Mouse (Mus musculus): ENCODE data around the gene Olfr890. TPM values are rescaled to one million over a fixed set of nuclear protein-coding genes. Genes with fewer than 3 reads are reported as not detected.
"Not testable (repeated sequence)": the region's sequence is repeated elsewhere in the genome, so short reads cannot be mapped to it uniquely, and the experiment has no call there.

The Olfr890 gene
- polyA plus RNA-seq (2015; fragmentation: Nextera tagmentation; extraction: Ambion mirVana): not detected in 2 replicates

DNA sequence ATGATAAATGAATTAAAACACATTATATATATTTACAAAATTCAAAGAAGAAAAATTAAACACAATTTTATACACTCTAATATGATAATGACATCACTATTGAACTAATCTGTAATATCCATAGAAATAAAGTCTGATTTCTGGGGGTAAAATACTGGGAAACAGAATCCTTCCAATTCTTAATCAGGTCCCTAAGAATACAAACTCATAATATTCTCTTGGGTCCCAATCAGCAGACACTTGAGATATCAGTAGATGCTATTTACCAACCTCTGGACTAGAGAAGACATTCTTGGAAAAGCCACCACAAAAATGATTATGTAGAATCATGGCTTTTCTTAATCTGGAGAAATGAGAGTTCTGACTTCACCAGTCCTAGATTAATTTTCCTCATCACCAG lies at the start of gene Olfr890:
Olfr890 (plus strand) TSS at position 301 of the 400 bp plus-strand sequence.
- ATAC-seq (ENCODE audit: insufficient read depth): no peak
- Histone ChIP-seq H3K4me1 (replicated peaks) (no peaks in the 10 kb centered on the region), H3K27ac (replicated peaks) (no peak within 1 kb of the TSS), H3K4me3 (replicated peaks) (no peak within 1 kb of the TSS), H3K27me3 (no peaks in the 10 kb centered on the region), H3K9ac (no peak within 1 kb of the TSS), H3K9me3 (replicated peaks) (no peaks in the 10 kb centered on the region), H3K36me3 (replicated peaks) (no peaks in the 10 kb centered on the region), H3K4me2 (no peak within 1 kb of the TSS)

GRCm38 (mm10) chr9:38107828-38108227 lies 34.5 kb upstream of the Olfr890 start, which contains the start of gene Olfr888:
Olfr888 (plus strand) TSS chr9:38108128.
- no peaks in the 10 kb centered on the region for H3K9me3 ChIP-seq (replicated peaks)
- ATAC-seq (ENCODE audit: insufficient read depth): no peak
- H3K27me3 ChIP-seq: no peaks in the 10 kb centered on the region
- H3K9ac ChIP-seq: no peak within 1 kb of the TSS
- H3K4me3 ChIP-seq (replicated peaks): no peak within 1 kb of the TSS
- no peak within 1 kb of the TSS for H3K4me2 ChIP-seq
- no peaks in the 10 kb centered on the region for H3K4me1 ChIP-seq (replicated peaks)
- no peak within 1 kb of the TSS for H3K27ac ChIP-seq (replicated peaks)
- WGBS (ENCODE audit: insufficient replicate concordance): 50% methylated on average over 1 of the region's 1 CpGs
- H3K36me3 ChIP-seq (replicated peaks): no peaks in the 10 kb centered on the region

- Histone ChIP-seq H3K27me3 (no peaks in the 10 kb centered on the region), H3K4me2 (no peak within 1 kb of the TSS), H3K36me3 (replicated peaks) (no peaks in the 10 kb centered on the region), H3K9ac (no peak within 1 kb of the TSS), H3K4me1 (replicated peaks) (no peaks in the 10 kb centered on the region), H3K27ac (replicated peaks) (no peak within 1 kb of the TSS), H3K4me3 (replicated peaks) (no peak within 1 kb of the TSS), H3K9me3 (replicated peaks) (no peaks in the 10 kb centered on the region)
- ATAC-seq (ENCODE audit: insufficient read depth): no peak
Measured at GRCm38 (mm10) chr9:38114898-38115297, 27.4 kb upstream of the Olfr890 start, which contains the start of gene Olfr889. Olfr889 (plus strand) TSS chr9:38115198.

- WGBS (ENCODE audit: insufficient replicate concordance): 27% methylated on average over 2 of the region's 2 CpGs
- not testable (repeated sequence) for ATAC-seq (ENCODE audit: insufficient read depth)
Measured at GRCm38 (mm10) chr9:38168341-38168740, 26.0 kb downstream of the Olfr890 start.

DNA sequence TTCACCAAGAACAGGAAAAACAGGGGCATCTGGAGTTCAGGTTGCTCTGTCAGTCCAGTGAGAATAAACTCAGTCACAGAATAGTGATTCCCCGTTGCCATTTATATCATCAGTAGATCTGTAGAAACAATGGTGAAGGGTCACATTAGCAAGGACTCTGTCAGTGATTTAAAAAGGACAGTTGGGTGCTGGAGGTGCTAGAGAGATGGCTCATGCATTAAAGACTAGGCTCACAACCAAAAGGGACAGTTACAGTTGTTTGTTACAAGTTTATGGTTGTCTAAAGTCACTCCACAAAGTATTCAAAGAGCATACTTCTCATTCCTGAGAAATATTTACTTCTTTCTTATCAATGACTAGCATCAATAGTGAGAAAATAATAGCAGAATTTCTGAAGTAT lies 38.4 kb downstream of the Olfr890 start, which contains the start of gene Olfr891:
Olfr891 (minus strand) TSS at position 101 of the 400 bp plus-strand sequence.
- ATAC-seq (ENCODE audit: insufficient read depth): no peak
- H3K4me3 ChIP-seq (replicated peaks): no peak within 1 kb of the TSS
- no peaks in the 10 kb centered on the region for H3K27me3 ChIP-seq
- H3K4me2 ChIP-seq: no peak within 1 kb of the TSS
- H3K4me1 ChIP-seq (replicated peaks): no peaks in the 10 kb centered on the region
- H3K27ac ChIP-seq (replicated peaks): no peak within 1 kb of the TSS
- no peaks in the 10 kb centered on the region for H3K36me3 ChIP-seq (replicated peaks)
- 46% methylated on average over 1 of the region's 1 CpGs for WGBS (ENCODE audit: insufficient replicate concordance)
- H3K9me3 ChIP-seq (replicated peaks): no peaks in the 10 kb centered on the region
- H3K9ac ChIP-seq: no peak within 1 kb of the TSS

More at GRCm38 (mm10) chr9:38168341-38168740, 26.0 kb downstream of the Olfr890 start:
- H3K4me2 ChIP-seq; H3K9me3 ChIP-seq (replicated peaks); H3K36me3 ChIP-seq (replicated peaks); H3K4me3 ChIP-seq (replicated peaks); H3K27ac ChIP-seq (replicated peaks); H3K27me3 ChIP-seq; H3K9ac ChIP-seq; H3K4me1 ChIP-seq (replicated peaks): not testable (repeated sequence)

Other genes with a start within 250 kb of the Olfr890 start
- gene Olfr145, start 245.8 kb upstream of the Olfr890 start, polyA plus RNA-seq (2015; fragmentation: Nextera tagmentation; extraction: Ambion mirVana): not detected in 2 replicates
- gene Olfr878, start 224.7 kb upstream of the Olfr890 start, polyA plus RNA-seq (2015; fragmentation: Nextera tagmentation; extraction: Ambion mirVana): not detected in 2 replicates
- gene Olfr881, start 150.7 kb upstream of the Olfr890 start, polyA plus RNA-seq (2015; fragmentation: Nextera tagmentation; extraction: Ambion mirVana): not detected in 2 replicates
- not detected in 2 replicates for gene Olfr883, start 116.7 kb upstream of the Olfr890 start, polyA plus RNA-seq (2015; fragmentation: Nextera tagmentation; extraction: Ambion mirVana)
- gene Olfr884, start 96.0 kb upstream of the Olfr890 start, polyA plus RNA-seq (2015; fragmentation: Nextera tagmentation; extraction: Ambion mirVana): not detected in 2 replicates
- not detected in 2 replicates for gene Olfr885, start 81.2 kb upstream of the Olfr890 start, polyA plus RNA-seq (2015; fragmentation: Nextera tagmentation; extraction: Ambion mirVana)
- gene Olfr887, start 58.4 kb upstream of the Olfr890 start, polyA plus RNA-seq (2015; fragmentation: Nextera tagmentation; extraction: Ambion mirVana): not detected in 2 replicates
- not detected in 2 replicates for gene Olfr888, start 34.4 kb upstream of the Olfr890 start, polyA plus RNA-seq (2015; fragmentation: Nextera tagmentation; extraction: Ambion mirVana)
- 0.09 and 0.13 TPM in 2 replicates for gene Olfr889, start 27.3 kb upstream of the Olfr890 start, polyA plus RNA-seq (2015; fragmentation: Nextera tagmentation; extraction: Ambion mirVana)
- not detected in 2 replicates for gene Olfr891, start 38.3 kb downstream of the Olfr890 start, polyA plus RNA-seq (2015; fragmentation: Nextera tagmentation; extraction: Ambion mirVana)
- gene Olfr893, start 65.8 kb downstream of the Olfr890 start, polyA plus RNA-seq (2015; fragmentation: Nextera tagmentation; extraction: Ambion mirVana): not detected in 2 replicates
- not detected in 2 replicates for gene Olfr894, start 75.5 kb downstream of the Olfr890 start, polyA plus RNA-seq (2015; fragmentation: Nextera tagmentation; extraction: Ambion mirVana)
- not detected in 2 replicates for gene Olfr143, start 110.3 kb downstream of the Olfr890 start, polyA plus RNA-seq (2015; fragmentation: Nextera tagmentation; extraction: Ambion mirVana)
- gene Olfr895, start 125.3 kb downstream of the Olfr890 start, polyA plus RNA-seq (2015; fragmentation: Nextera tagmentation; extraction: Ambion mirVana): not detected in 2 replicates
- not detected in 2 replicates for gene Olfr896-ps1, start 148.6 kb downstream of the Olfr890 start, polyA plus RNA-seq (2015; fragmentation: Nextera tagmentation; extraction: Ambion mirVana)
- gene Olfr25, start 186.5 kb downstream of the Olfr890 start, polyA plus RNA-seq (2015; fragmentation: Nextera tagmentation; extraction: Ambion mirVana): not detected in 2 replicates
- gene Olfr898, start 205.9 kb downstream of the Olfr890 start, polyA plus RNA-seq (2015; fragmentation: Nextera tagmentation; extraction: Ambion mirVana): not detected in 2 replicates
- gene Olfr250, start 224.4 kb downstream of the Olfr890 start, polyA plus RNA-seq (2015; fragmentation: Nextera tagmentation; extraction: Ambion mirVana): not detected in 2 replicates
- gene Olfr251, start 234.6 kb downstream of the Olfr890 start, polyA plus RNA-seq (2015; fragmentation: Nextera tagmentation; extraction: Ambion mirVana): not detected in 2 replicates

Data from liver, embryonic 15.5 days (tissue).